ENCODE assay signal across 9 mouse cellular contexts in the genomic region with DNA sequence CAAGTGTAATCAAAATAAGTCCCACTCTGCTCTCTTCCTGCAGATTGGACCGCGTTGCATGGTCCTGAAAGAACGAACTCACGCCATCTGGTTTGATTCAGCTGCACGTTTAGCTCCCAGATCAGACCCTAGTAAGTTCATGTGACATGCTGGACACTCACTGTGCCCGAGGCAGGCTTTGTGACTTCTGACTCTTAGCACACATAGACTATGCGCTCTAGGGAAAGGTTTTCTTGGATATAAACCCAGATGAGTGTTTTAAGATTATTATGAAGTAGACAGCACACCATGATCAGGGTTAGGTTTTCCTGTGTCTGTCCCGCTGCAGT. TPM values are rescaled to one million over a fixed set of nuclear protein-coding genes. Genes with fewer than 3 reads are reported as not detected.
DNase-seq lines count a peak whose midpoint lies in the region; ATAC-seq and TF ChIP-seq lines count a peak whose summit lies in the region.
"Had no signal": no experiment of that assay in that cellular context is flagged by ENCODE, and none has a peak within 500 bp of the region (broad histone marks: within the 10 kb centered on the region; RNA-seq: fewer than 3 reads in every experiment).

No protein-coding gene starts in this region.

- peak overlapping the region; percentile 16 for H3K4me3 ChIP-seq in kidney, embryonic 14.5 days (ENCODE audit: low read length)
- H3K4me3 ChIP-seq in brown adipose tissue, adult 24 weeks (ENCODE audit: insufficient read depth, low read depth, low read length): peak overlapping the region; percentile 32
- H3K4me3 ChIP-seq in embryonic fibroblast, embryonic 13.5 days (ENCODE audit: insufficient read depth, low read length): no peak overlapping the region
- H3K4me3 ChIP-seq in midbrain, embryonic 15.5 days: no peak overlapping the region
- H3K4me3 ChIP-seq: forebrain, embryonic 15.5 days had no signal

- TF ChIP-seq POLR2A in embryonic fibroblast, embryonic 13.5 days (IDR thresholded peaks at IDR 0.05; ENCODE audit: low read depth, low read length): no peak

- no peaks in the 10 kb centered on the region; the same call in 1 of the 2 replicates for H3K9me3 ChIP-seq in kidney, embryonic 14.5 days (ENCODE audit: control insufficient read depth, low read length)
- no peaks in the 10 kb centered on the region for H3K9me3 ChIP-seq in midbrain, embryonic 15.5 days
- H3K9me3 ChIP-seq: forebrain, embryonic 15.5 days had no signal

- H3K27ac ChIP-seq in kidney, embryonic 14.5 days (ENCODE audit: low read depth, low read length): peak overlapping the region; percentile 81
- peak overlapping the region; percentile 53 for H3K27ac ChIP-seq in brown adipose tissue, adult 24 weeks (replicated peaks; ENCODE audit: low read depth, low read length)
- H3K27ac ChIP-seq in embryonic fibroblast, embryonic 13.5 days (ENCODE audit: insufficient read depth, low read length): peak overlapping the region; percentile 60
- H3K27ac ChIP-seq in midbrain, embryonic 15.5 days: peak overlapping the region; percentile 17; the same call in 1 of the 2 replicates
- H3K27ac ChIP-seq: forebrain, embryonic 15.5 days had no signal

- H3K4me1 ChIP-seq in kidney, embryonic 14.5 days (ENCODE audit: control insufficient read depth, insufficient read depth, low read length): peaks cover 18% of the 10 kb centered on the region
- peaks cover 11% of the 10 kb centered on the region; the same call in 1 of the 2 replicates for H3K4me1 ChIP-seq in brown adipose tissue, adult 24 weeks (ENCODE audit: control insufficient read depth, insufficient read depth, insufficient read length, low read length)
- peaks cover 13% of the 10 kb centered on the region for H3K4me1 ChIP-seq in embryonic fibroblast, embryonic 13.5 days (ENCODE audit: control insufficient read depth, insufficient read depth, low read length)
- no peaks in the 10 kb centered on the region for H3K4me1 ChIP-seq in midbrain, embryonic 15.5 days

- no peak for TF ChIP-seq CTCF in embryonic fibroblast, embryonic 13.5 days (IDR thresholded peaks at IDR 0.05; ENCODE audit: borderline replicate concordance, insufficient read depth, low read length)

- WGBS in kidney, embryonic 14.5 days: 35% methylated on average over 8 of the region's 8 CpGs
- 66% methylated on average over 8 of the region's 8 CpGs for WGBS in midbrain, embryonic 15.5 days

- no peak for DNase-seq in kidney, postnatal 10 days
- DNase-seq in cerebellum, postnatal 25 days: no peak
- DNase-seq: thymus, adult 2 months had no signal

- no peaks in the 10 kb centered on the region for H3K36me3 ChIP-seq in kidney, embryonic 14.5 days (ENCODE audit: control insufficient read depth, insufficient read depth, low read length)
- no peaks in the 10 kb centered on the region for H3K36me3 ChIP-seq in midbrain, embryonic 15.5 days (replicated peaks)
- H3K36me3 ChIP-seq: forebrain, embryonic 15.5 days had no signal

- H3K9ac ChIP-seq in kidney, embryonic 14.5 days (ENCODE audit: low read depth, low read length): 0 out of 2 replicates have a peak overlapping the region, but pooled peaks have one; percentile 23
- no peak overlapping the region for H3K9ac ChIP-seq in midbrain, embryonic 15.5 days
- H3K9ac ChIP-seq: forebrain, embryonic 15.5 days had no signal

- peak; percentile 60 for ATAC-seq in kidney, embryonic 14.5 days (ENCODE audit: low FRiP score, low TSS enrichment)
- ATAC-seq in midbrain, embryonic 15.5 days (replicated peaks): no peak
- ATAC-seq in cerebellum, adult (ENCODE audit: insufficient number of reproducible peaks, low FRiP score, low TSS enrichment): no peak
- ATAC-seq: forebrain, embryonic 15.5 days had no signal

- H3K27me3 ChIP-seq in kidney, embryonic 14.5 days (ENCODE audit: control insufficient read depth, insufficient read depth, low read length): no peaks in the 10 kb centered on the region
- no peaks in the 10 kb centered on the region for H3K27me3 ChIP-seq in midbrain, embryonic 15.5 days (replicated peaks)
- H3K27me3 ChIP-seq: forebrain, embryonic 15.5 days had no signal

- H3K4me2 ChIP-seq in kidney, embryonic 14.5 days (replicated peaks; ENCODE audit: low read depth, low read length): peak overlapping the region; percentile 32
- H3K4me2 ChIP-seq in midbrain, embryonic 15.5 days: peak overlapping the region; percentile 22
- H3K4me2 ChIP-seq: forebrain, embryonic 15.5 days had no signal

RNA-seq across cellular contexts. Expression of gene Fam50b, which starts 8.2 kb away (rescaled TPM):
- polyA plus RNA-seq in kidney, embryonic 14.5 days (2014; fragmentation: Nextera tagmentation; extraction: Ambion mirVana): not detected in 2 replicates
- not detected in 2 replicates for polyA plus RNA-seq in brown adipose tissue, adult 24 weeks (2012; ENCODE audit: insufficient read depth, insufficient read length, missing spikeins)
- not detected in 2 replicates for polyA plus RNA-seq in embryonic fibroblast, embryonic 13.5 days (2011; ENCODE audit: insufficient read length, low read depth, missing spikeins)
- 0.13 TPM in 1 of 2 replicates, not detected in the other for polyA plus RNA-seq in midbrain, embryonic 15.5 days (2015; fragmentation: Nextera tagmentation; extraction: Ambion mirVana)
- polyA plus RNA-seq: forebrain, embryonic 15.5 days; thymus, adult 2 months had no signal

Comparison
In these comparisons a context has a peak if more than half of its experiments do, and no peak if none do; other contexts are left out.
1. H3K27ac ChIP-seq: peak in every context shown above with its lines; median percentile 81 in kidney, embryonic 14.5 days; 60 in embryonic fibroblast, embryonic 13.5 days; 53 in brown adipose tissue, adult 24 weeks; 17 in midbrain, embryonic 15.5 days.
2. H3K4me3 ChIP-seq: peak in kidney, embryonic 14.5 days (single experiment) and brown adipose tissue, adult 24 weeks (single experiment); none in embryonic fibroblast, embryonic 13.5 days (single experiment) and midbrain, embryonic 15.5 days (single experiment).